Mouse (Mus musculus) bone marrow, adult 2 months (tissue): Measurements from ENCODE around the gene Pzp.

Source experiments
- CTCF ChIP-seq: fragments of 200-500 bp; IDR thresholded peaks from 2 replicates; pipeline ENCODE4 v1.5.1; 2011; ENCODE audit warnings: low read length, control low read depth; ENCODE audit not compliant: control insufficient read depth, insufficient read depth
- POLR2A ChIP-seq: fragments of 200-500 bp; IDR thresholded peaks from 2 replicates; pipeline ENCODE4 v1.6.1; 2011; ENCODE audit warnings: low read depth, mild to moderate bottlenecking, control low read depth, low read length, borderline replicate concordance; ENCODE audit not compliant: control insufficient read depth

DNA sequence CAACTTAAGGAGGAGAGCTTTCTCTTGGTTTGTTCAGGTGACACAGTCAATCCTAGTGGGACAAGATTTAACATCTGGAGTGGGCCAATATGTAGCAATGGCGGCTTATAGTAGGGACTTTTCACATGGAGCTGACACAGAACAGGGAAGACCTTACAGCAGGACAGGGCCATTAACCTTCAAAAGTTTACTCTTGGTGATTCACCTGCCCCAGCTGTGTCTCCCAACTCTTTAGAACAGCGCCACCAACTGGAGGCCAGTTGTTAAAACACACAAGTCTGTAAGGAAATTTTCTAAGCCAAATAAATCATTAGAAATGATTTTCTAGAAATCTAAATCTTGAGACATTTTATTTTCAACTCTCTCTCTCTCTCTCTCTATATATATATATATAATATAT, 59.2 kb downstream of the Pzp start:
- no peak for TF ChIP-seq POLR2A
- TF ChIP-seq CTCF, result no peak
